Mouse (Mus musculus) Patski (cell line): ENCODE measurements around the gene Leng1. TPM values are rescaled to one million over a fixed set of nuclear protein-coding genes. Genes with fewer than 3 reads are reported as not detected.
"Not testable (repeated sequence)": the region's sequence is repeated elsewhere in the genome, so short reads cannot be mapped to it uniquely, and the experiment has no call there.

ENCODE experiments used
- ATAC-seq: fragments of 100-300 bp; one replicate; pipeline ENCODE4 v1.8.0; 2021
- CTCF ChIA-PET: fragments of 350-600 bp; sonication (Branson Sonifier 250); formaldehyde crosslinking; loops from one replicate; lab custom pipeline; 2022; ENCODE audit warnings: inconsistent platforms; lab: Charles Lee
- POLR2A ChIA-PET: fragments of 350-600 bp; sonication (Branson Sonifier 250); formaldehyde crosslinking; loops from one replicate; lab custom pipeline; 2022; ENCODE audit warnings: antibody characterized with exemption, inconsistent platforms; lab: Charles Lee
- DNase-seq: peaks from one replicate; pipeline ENCODE4 v3.0.0-alpha.2; 2011; ENCODE audit warnings: low read depth, low spot score
- H3K27me3 ChIP-seq: fragments of 371-371 bp; one replicate; pipeline ENCODE4 v1.5.1; 2021
- CTCF ChIP-seq: fragments of 100-300 bp; IDR thresholded peaks from one replicate; pipeline ENCODE4 v1.5.1; 2021
- in situ Hi-C: fragments of 300-500 bp; cut with MboI; formaldehyde crosslinking; loops from 3 replicates; pipeline ENCODE4 v1.11.1; 2018; ENCODE audit warnings: low pct_unique_long_range_greater_than_20kb, mixed read lengths
- polyA plus RNA-seq: library from polyadenylated mRNA; unstranded; gene quantifications from one replicate; pipeline ENCODE4 v1.2.3, GENCODE M21; 2021

The Leng1 gene
- polyA plus RNA-seq, result 18.5 TPM

GRCm38 (mm10) chr7:3665215-3666114 lies at the start of gene Leng1:
Gene Leng1, minus strand, starts transcription at chr7:3665840.
- H3K27me3 ChIP-seq, result no peaks in the 10 kb centered on the region
- peak; percentile 99 for ATAC-seq
- in situ Hi-C loops, result no loop called here
- peak; percentile 97 for DNase-seq
- no peak for TF ChIP-seq CTCF
- ChIA-PET CTCF (interaction anchor here (1.0 to 1.1 kb wide), 2 partner anchors 10 to 22 kb away, joined by 3 read pairs; no protein-coding TSS in a partner anchor), POLR2A (interaction anchor here (0.7 kb wide), 2 partner anchors 26 to 47 kb away, joined by 3 read pairs; no protein-coding TSS in a partner anchor)

GRCm38 (mm10) chr7:3715249-3715648 lies 49.6 kb upstream of the Leng1 start:
- TF ChIP-seq CTCF, result no peak
- no peak for DNase-seq
- ChIA-PET CTCF (no interaction called here), POLR2A (no interaction called here)
- no peaks in the 10 kb centered on the region for H3K27me3 ChIP-seq
- in situ Hi-C loops, result no loop called here
- ATAC-seq, result no peak

DNA sequence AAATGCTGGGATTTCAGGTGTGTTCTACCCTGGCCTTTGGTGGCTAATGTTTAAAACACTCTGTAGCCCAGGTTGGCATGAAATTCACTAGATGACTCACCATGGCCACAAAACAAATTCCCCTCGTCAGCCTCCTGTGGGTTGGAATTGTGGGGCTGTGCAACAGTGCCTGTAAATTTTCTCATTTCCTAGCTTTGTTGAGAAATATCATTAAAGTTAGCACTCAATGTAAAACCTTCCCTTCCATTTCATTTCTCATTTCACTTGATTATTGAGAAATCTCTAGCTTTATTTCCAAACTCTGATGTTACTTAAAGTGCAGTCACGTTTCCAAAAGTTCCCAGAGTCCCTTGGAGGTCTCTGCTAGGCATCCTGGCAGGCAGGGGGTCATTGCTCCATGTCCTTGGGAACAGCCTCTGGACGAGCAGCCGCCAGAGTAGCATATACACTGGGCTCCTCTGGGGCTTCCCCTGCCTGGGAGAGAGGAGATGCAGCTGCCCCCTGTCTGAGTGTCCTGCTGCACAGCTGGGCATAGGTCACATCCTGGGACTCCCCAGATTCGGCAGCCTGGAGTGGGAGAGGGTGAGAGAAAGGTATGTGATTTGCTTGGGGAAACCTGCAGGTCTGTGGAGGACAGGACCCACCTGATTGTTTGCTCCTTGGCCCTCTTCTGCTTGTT lies 46.8 kb upstream of the Leng1 start:
- in situ Hi-C loops, result no loop called here
- no peaks in the 10 kb centered on the region for H3K27me3 ChIP-seq
- DNase-seq, result no peak
- no peak for ATAC-seq
- ChIA-PET CTCF (interaction anchor here (1.7 kb wide), 1 partner anchor 9 kb away, joined by 3 read pairs; no protein-coding TSS in a partner anchor), POLR2A (no interaction called here)
- TF ChIP-seq CTCF, result no peak

DNA sequence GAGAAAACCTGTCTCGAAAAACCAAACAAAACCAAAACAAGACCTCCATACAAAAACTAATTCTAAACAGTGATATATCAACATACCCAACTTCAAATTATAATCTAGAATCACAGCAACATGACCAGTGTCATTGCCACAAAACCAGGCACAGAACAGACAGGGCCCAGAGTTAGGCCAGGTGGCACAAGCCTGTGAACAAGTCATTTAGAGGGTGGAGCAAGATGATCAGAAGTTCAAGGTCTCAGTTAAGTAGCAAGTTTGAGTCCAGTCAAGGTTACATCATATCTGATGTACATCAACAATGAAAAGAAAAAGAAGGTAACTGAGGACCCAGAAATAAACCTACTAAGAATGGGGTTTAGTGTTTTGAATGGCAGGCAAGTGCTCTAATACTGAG lies 43.4 kb upstream of the Leng1 start:
- ATAC-seq (no peak), DNase-seq (no peak)
- POLR2A ChIA-PET, result no interaction called here
- TF ChIP-seq CTCF, result no peak
- in situ Hi-C loops, result no loop called here
- no peaks in the 10 kb centered on the region for H3K27me3 ChIP-seq
- CTCF ChIA-PET, result no interaction called here

DNA sequence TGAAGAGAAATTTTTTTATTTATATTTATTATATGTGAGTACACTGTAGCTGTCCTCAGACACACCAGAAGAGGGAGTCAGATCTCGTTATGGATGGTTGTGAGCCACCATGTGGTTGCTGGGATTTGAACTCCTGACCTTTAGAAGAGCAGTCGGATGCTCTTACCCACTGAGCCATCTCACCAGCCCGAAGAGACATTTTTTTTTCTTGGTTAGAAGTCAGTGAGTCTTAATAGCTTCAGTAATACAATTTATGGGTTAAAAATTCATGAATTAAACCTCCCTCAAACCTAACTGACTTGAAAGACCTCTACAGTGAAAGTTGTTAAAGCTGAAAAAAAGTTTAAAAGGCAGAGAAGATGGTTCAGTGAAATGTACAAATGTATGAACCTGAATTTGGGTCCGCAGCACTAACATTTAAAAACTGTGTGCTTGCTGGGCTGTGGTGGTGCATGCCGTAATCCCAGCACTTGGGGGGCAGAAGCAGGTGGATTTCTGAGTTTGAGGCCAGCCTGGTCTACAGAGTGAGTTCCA lies 42.9 kb upstream of the Leng1 start:
- POLR2A ChIA-PET, H3K27me3 ChIP-seq, in situ Hi-C loops, DNase-seq, ATAC-seq: not testable (repeated sequence)
- CTCF ChIA-PET, result interaction anchor here (0.8 kb wide), 1 partner anchor 724 kb away, joined by 3 read pairs; no protein-coding TSS in a partner anchor

GRCm38 (mm10) chr7:3707568-3708413 lies 42.2 kb upstream of the Leng1 start:
- no peak for ATAC-seq
- ChIA-PET CTCF (interaction anchor here (0.8 to 1.5 kb wide), 2 partner anchors 10 to 724 kb away, joined by 3 to 4 read pairs; no protein-coding TSS in a partner anchor), POLR2A (interaction anchor here (3.3 kb wide), 1 partner anchor 14 kb away, joined by 11 read pairs; the partner anchor contains the start of genes Mboat7 and Tsen34)
- no peaks in the 10 kb centered on the region for H3K27me3 ChIP-seq
- in situ Hi-C loops, result no loop called here
- no peak for TF ChIP-seq CTCF
- DNase-seq, result no peak

DNA sequence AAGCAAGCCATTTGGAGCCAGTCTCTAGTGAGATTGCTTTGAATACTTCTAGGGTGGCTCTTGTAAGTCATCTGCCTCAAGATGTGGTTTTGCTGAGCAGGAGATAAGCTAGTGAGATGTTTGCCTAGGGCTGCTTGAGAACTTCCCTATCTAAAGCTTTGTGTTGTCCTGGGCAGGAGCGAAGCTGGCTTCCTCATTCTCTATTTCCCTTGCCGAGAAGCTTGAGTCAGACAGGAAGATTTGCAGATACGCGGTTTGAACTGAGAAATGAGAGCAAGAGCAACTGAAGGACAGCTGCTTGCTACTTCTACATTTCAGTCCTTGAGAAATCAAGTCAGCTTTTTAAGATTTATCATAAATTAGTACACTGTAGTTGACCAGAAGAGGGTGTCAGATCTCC lies 41.4 kb upstream of the Leng1 start:
- no peaks in the 10 kb centered on the region for H3K27me3 ChIP-seq
- CTCF ChIA-PET, result interaction anchor here (1.5 kb wide), 1 partner anchor 9 kb away, joined by 4 read pairs; no protein-coding TSS in a partner anchor
- in situ Hi-C loops, result no loop called here
- no peak for ATAC-seq
- POLR2A ChIA-PET, result interaction anchor here (3.3 kb wide), 1 partner anchor 13 kb away, joined by 11 read pairs; the partner anchor contains the start of genes Mboat7 and Tsen34
- TF ChIP-seq CTCF, result no peak
- DNase-seq, result no peak

DNA sequence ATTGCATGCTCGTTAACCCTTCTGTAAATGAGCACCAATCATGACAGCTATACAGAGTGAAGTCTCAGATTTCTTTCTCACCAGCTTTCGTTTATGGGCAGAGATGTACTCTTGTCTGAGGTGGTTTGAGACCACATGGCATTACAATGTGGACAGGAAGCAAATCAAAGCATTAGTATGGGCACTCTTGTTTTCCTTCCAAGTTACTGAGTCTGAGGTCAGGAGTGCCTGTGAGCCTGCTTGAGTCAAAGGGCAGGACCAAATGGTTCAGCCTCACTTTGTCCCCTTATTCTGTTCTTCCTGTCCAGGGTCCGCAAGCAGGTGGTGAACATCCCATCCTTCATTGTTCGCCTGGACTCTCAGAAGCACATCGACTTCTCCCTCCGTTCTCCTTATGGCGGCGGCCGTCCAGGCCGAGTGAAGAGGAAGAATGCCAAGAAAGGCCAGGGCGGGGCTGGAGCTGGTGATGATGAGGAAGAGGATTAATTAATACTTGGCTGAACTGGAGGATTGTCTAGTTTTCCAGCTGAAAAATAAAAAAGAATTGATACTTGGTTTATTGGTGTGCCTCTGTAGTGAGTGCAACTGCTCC lies 40.8 kb upstream of the Leng1 start:
- DNase-seq, result no peak
- no peaks in the 10 kb centered on the region for H3K27me3 ChIP-seq
- ATAC-seq, result no peak
- no peak for TF ChIP-seq CTCF
- in situ Hi-C loops, result no loop called here
- ChIA-PET POLR2A (interaction anchor here (3.3 kb wide), 1 partner anchor 13 kb away, joined by 11 read pairs; the partner anchor contains the start of genes Mboat7 and Tsen34), CTCF (interaction anchor here (1.5 to 1.8 kb wide), 2 partner anchors 9 to 11 kb away, joined by 4 to 9 read pairs; no protein-coding TSS in a partner anchor)

DNA sequence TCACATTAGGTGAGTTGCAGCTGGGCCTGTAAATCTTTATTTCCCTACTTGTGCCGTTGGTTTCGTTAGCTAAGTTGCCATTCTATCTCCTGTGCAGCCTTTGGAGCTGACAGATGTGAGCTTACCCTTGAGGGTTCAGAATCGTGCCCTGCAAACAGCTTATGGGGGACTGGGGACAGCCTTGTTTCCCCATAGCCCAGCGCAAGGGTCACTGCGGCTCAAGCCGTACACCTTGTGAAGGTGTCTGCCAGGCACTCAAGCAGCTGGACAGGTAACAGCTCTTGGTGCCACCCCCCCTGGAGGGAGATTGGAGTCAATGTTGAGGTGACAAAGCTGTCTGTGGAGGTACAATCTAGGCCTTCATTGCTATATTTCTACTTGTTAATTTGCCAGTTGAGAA lies 40.3 kb upstream of the Leng1 start:
- ATAC-seq (no peak), DNase-seq (no peak)
- no peaks in the 10 kb centered on the region for H3K27me3 ChIP-seq
- in situ Hi-C loops, result no loop called here
- TF ChIP-seq CTCF, result no peak
- ChIA-PET POLR2A (interaction anchor here (2.0 to 3.3 kb wide), 2 partner anchors 10 to 12 kb away, joined by 7 to 11 read pairs; partner anchors contain the start of genes Mboat7 and Tsen34), CTCF (interaction anchor here (1.8 kb wide), 1 partner anchor 10 kb away, joined by 9 read pairs; no protein-coding TSS in a partner anchor)

- ChIA-PET CTCF (interaction anchor here (1.8 kb wide), 1 partner anchor 10 kb away, joined by 9 read pairs; no protein-coding TSS in a partner anchor), POLR2A (interaction anchor here (2.0 to 3.3 kb wide), 2 partner anchors 10 to 12 kb away, joined by 7 to 11 read pairs; partner anchors contain the start of genes Mboat7 and Tsen34)
- H3K27me3 ChIP-seq, ATAC-seq, in situ Hi-C loops, DNase-seq: not testable (repeated sequence)
Observed at GRCm38 (mm10) chr7:3705461-3705860, 39.8 kb upstream of the Leng1 start.
